Mouse (Mus musculus): ENCODE results near the gene Timm23. TPM values are rescaled to one million over a fixed set of nuclear protein-coding genes. Genes with fewer than 3 reads are reported as not detected.

Timm23 gene
- polyA plus RNA-seq, 2 experiments, result 183 to 309 TPM

GRCm38 (mm10) chr14:32175310-32175709 is 26.4 kb downstream of the Timm23 start:
- 92% methylated on average over 2 of the region's 2 CpGs for WGBS
- H3K27me3 ChIP-seq (ENCODE audit: control insufficient read depth, insufficient read depth, low read length), result no peaks in the 10 kb centered on the region
- no peak overlapping the region for H3K4me3 ChIP-seq (replicated peaks; ENCODE audit: low read length)
- DNase-seq (ENCODE audit: low spot score), result no peak
- no peak overlapping the region for H3K4me2 ChIP-seq (replicated peaks; ENCODE audit: low read depth, low read length, severe bottlenecking)
- H3K4me1 ChIP-seq (ENCODE audit: control insufficient read depth, insufficient read depth, low read length), result no peaks in the 10 kb centered on the region
- H3K9me3 ChIP-seq (ENCODE audit: control insufficient read depth, low read length), result no peaks in the 10 kb centered on the region
- H3K36me3 ChIP-seq (ENCODE audit: control insufficient read depth, insufficient read depth, low read length), result peaks cover 45% of the 10 kb centered on the region
- no peak for TF ChIP-seq POLR2A (IDR thresholded peaks at IDR 0.05; ENCODE audit: borderline replicate concordance, extremely low read depth, insufficient read depth, insufficient read length)
- no peak for ATAC-seq (ENCODE audit: low FRiP score, low read depth)
- H3K9ac ChIP-seq (ENCODE audit: low read depth, low read length, severe bottlenecking), result no peak overlapping the region
- H3K27ac ChIP-seq (replicated peaks; ENCODE audit: low read depth, low read length), result no peak overlapping the region

GRCm38 (mm10) chr14:32170137-32170536 is 31.6 kb downstream of the Timm23 start:
- peaks cover 12% of the 10 kb centered on the region; the same call in 1 of the 2 replicates for H3K4me1 ChIP-seq (ENCODE audit: control insufficient read depth, insufficient read depth, low read length)
- no peak for TF ChIP-seq POLR2A (IDR thresholded peaks at IDR 0.05; ENCODE audit: borderline replicate concordance, extremely low read depth, insufficient read depth, insufficient read length)
- WGBS, result 91% methylated on average over 4 of the region's 4 CpGs
- no peak overlapping the region for H3K27ac ChIP-seq (replicated peaks; ENCODE audit: low read depth, low read length)
- H3K36me3 ChIP-seq (ENCODE audit: control insufficient read depth, insufficient read depth, low read length), result peaks cover 22% of the 10 kb centered on the region
- no peaks in the 10 kb centered on the region for H3K9me3 ChIP-seq (ENCODE audit: control insufficient read depth, low read length)
- ATAC-seq (ENCODE audit: low FRiP score, low read depth), result no peak
- no peaks in the 10 kb centered on the region for H3K27me3 ChIP-seq (ENCODE audit: control insufficient read depth, insufficient read depth, low read length)
- no peak for DNase-seq (ENCODE audit: low spot score)
- H3K4me3 ChIP-seq (replicated peaks; ENCODE audit: low read length), result no peak overlapping the region
- H3K9ac ChIP-seq (ENCODE audit: low read depth, low read length, severe bottlenecking), result no peak overlapping the region
- H3K4me2 ChIP-seq (replicated peaks; ENCODE audit: low read depth, low read length, severe bottlenecking), result no peak overlapping the region

- peaks cover 16% of the 10 kb centered on the region; the same call in 1 of the 2 replicates for H3K4me1 ChIP-seq (ENCODE audit: control insufficient read depth, insufficient read depth, low read length)
- peaks cover 11% of the 10 kb centered on the region for H3K36me3 ChIP-seq (ENCODE audit: control insufficient read depth, insufficient read depth, low read length)
- no peak for ATAC-seq (ENCODE audit: low FRiP score, low read depth)
- H3K27ac ChIP-seq (replicated peaks; ENCODE audit: low read depth, low read length), result no peak overlapping the region
- no peak overlapping the region for H3K9ac ChIP-seq (ENCODE audit: low read depth, low read length, severe bottlenecking)
- no peaks in the 10 kb centered on the region for H3K27me3 ChIP-seq (ENCODE audit: control insufficient read depth, insufficient read depth, low read length)
- TF ChIP-seq POLR2A (IDR thresholded peaks at IDR 0.05; ENCODE audit: borderline replicate concordance, extremely low read depth, insufficient read depth, insufficient read length), result no peak
- WGBS, result 85% methylated on average over 3 of the region's 3 CpGs
- no peak overlapping the region for H3K4me3 ChIP-seq (replicated peaks; ENCODE audit: low read length)
- no peaks in the 10 kb centered on the region for H3K9me3 ChIP-seq (ENCODE audit: control insufficient read depth, low read length)
- DNase-seq (ENCODE audit: low spot score), result no peak
- no peak overlapping the region for H3K4me2 ChIP-seq (replicated peaks; ENCODE audit: low read depth, low read length, severe bottlenecking)
These were observed 33.0 kb downstream of the Timm23 start for GRCm38 (mm10) chr14:32168653-32169231.

GRCm38 (mm10) chr14:32167326-32167725 is 34.4 kb downstream of the Timm23 start:
- H3K9me3 ChIP-seq (ENCODE audit: control insufficient read depth, low read length), result no peaks in the 10 kb centered on the region
- DNase-seq (ENCODE audit: low spot score), result no peak
- WGBS, result 91% methylated on average over 5 of the region's 5 CpGs
- H3K4me1 ChIP-seq (ENCODE audit: control insufficient read depth, insufficient read depth, low read length), result peaks cover 16% of the 10 kb centered on the region; the same call in 1 of the 2 replicates
- H3K27ac ChIP-seq (replicated peaks; ENCODE audit: low read depth, low read length), result no peak overlapping the region
- no peak for ATAC-seq (ENCODE audit: low FRiP score, low read depth)
- no peak overlapping the region for H3K4me2 ChIP-seq (replicated peaks; ENCODE audit: low read depth, low read length, severe bottlenecking)
- H3K36me3 ChIP-seq (ENCODE audit: control insufficient read depth, insufficient read depth, low read length), result no peaks in the 10 kb centered on the region; the same call in 1 of the 2 replicates
- H3K4me3 ChIP-seq (replicated peaks; ENCODE audit: low read length), result no peak overlapping the region
- H3K9ac ChIP-seq (ENCODE audit: low read depth, low read length, severe bottlenecking), result no peak overlapping the region
- no peak for TF ChIP-seq POLR2A (IDR thresholded peaks at IDR 0.05; ENCODE audit: borderline replicate concordance, extremely low read depth, insufficient read depth, insufficient read length)
- no peaks in the 10 kb centered on the region for H3K27me3 ChIP-seq (ENCODE audit: control insufficient read depth, insufficient read depth, low read length)

GRCm38 (mm10) chr14:32166840-32167239 is 34.9 kb downstream of the Timm23 start:
- no peak overlapping the region for H3K9ac ChIP-seq (ENCODE audit: low read depth, low read length, severe bottlenecking)
- DNase-seq (ENCODE audit: low spot score), result no peak
- no peak for TF ChIP-seq POLR2A (IDR thresholded peaks at IDR 0.05; ENCODE audit: borderline replicate concordance, extremely low read depth, insufficient read depth, insufficient read length)
- no peak overlapping the region for H3K27ac ChIP-seq (replicated peaks; ENCODE audit: low read depth, low read length)
- no peak overlapping the region for H3K4me3 ChIP-seq (replicated peaks; ENCODE audit: low read length)
- no peaks in the 10 kb centered on the region for H3K27me3 ChIP-seq (ENCODE audit: control insufficient read depth, insufficient read depth, low read length)
- no peak overlapping the region for H3K4me2 ChIP-seq (replicated peaks; ENCODE audit: low read depth, low read length, severe bottlenecking)
- no peaks in the 10 kb centered on the region for H3K9me3 ChIP-seq (ENCODE audit: control insufficient read depth, low read length)
- no peaks in the 10 kb centered on the region; the same call in 1 of the 2 replicates for H3K36me3 ChIP-seq (ENCODE audit: control insufficient read depth, insufficient read depth, low read length)
- no peak for ATAC-seq (ENCODE audit: low FRiP score, low read depth)
- H3K4me1 ChIP-seq (ENCODE audit: control insufficient read depth, insufficient read depth, low read length), result peaks cover 16% of the 10 kb centered on the region; the same call in 1 of the 2 replicates
- WGBS, result 71% methylated on average over 1 of the region's 1 CpGs
